Mouse (Mus musculus) olfactory bulb, adult 2 months (tissue): ENCODE measurements around the gene Cfdp1. TPM values are rescaled to one million over a fixed set of nuclear protein-coding genes. Genes with fewer than 3 reads are reported as not detected.

Source experiments
- H3K27ac ChIP-seq: fragments of 200-500 bp; 2 replicates; pipeline ENCODE4 v1.5.1; 2012; ENCODE audit warnings: low read depth, low read length; ENCODE audit not compliant: insufficient read depth
- H3K4me1 ChIP-seq: fragments of 200-500 bp; 2 replicates; pipeline ENCODE4 v1.6.1; 2012; ENCODE audit warnings: low read length; ENCODE audit not compliant: control insufficient read depth, insufficient read depth
- H3K4me3 ChIP-seq: fragments of 200-500 bp; 2 replicates; pipeline ENCODE4 v1.5.1; 2012; ENCODE audit warnings: mild to moderate bottlenecking, low read depth, low read length, moderate library complexity; ENCODE audit not compliant: insufficient read depth
- CTCF ChIP-seq: fragments of 200-500 bp; IDR thresholded peaks from 2 replicates; pipeline ENCODE4 v1.5.1; 2012; ENCODE audit warnings: low read depth, mild to moderate bottlenecking, low read length, moderate library complexity; ENCODE audit not compliant: insufficient read depth
- POLR2A ChIP-seq: fragments of 200-500 bp; IDR thresholded peaks from 2 replicates; pipeline ENCODE4 v1.6.1; 2012; ENCODE audit warnings: mild to moderate bottlenecking, low read depth, low read length, moderate library complexity; ENCODE audit not compliant: insufficient read depth
- WGBS: fragments of 180-500 bp; shearing (Covaris S2); methylation state at CpG from one replicate; pipeline ENCODE4 v1.1.7; 2018; 5-methylcytosine and 5-hydroxymethylcytosine counted together
- polyA plus RNA-seq: library from polyadenylated mRNA; stranded (reverse); fragments of >200 nt; gene quantifications from 2 replicates; pipeline ENCODE4 v1.2.4, GENCODE M21; 2012; ENCODE audit warnings: low replicate concordance; ENCODE audit not compliant: missing spikeins, insufficient read depth, insufficient read length

The Cfdp1 gene
- polyA plus RNA-seq = not detected in 2 replicates

DNA sequence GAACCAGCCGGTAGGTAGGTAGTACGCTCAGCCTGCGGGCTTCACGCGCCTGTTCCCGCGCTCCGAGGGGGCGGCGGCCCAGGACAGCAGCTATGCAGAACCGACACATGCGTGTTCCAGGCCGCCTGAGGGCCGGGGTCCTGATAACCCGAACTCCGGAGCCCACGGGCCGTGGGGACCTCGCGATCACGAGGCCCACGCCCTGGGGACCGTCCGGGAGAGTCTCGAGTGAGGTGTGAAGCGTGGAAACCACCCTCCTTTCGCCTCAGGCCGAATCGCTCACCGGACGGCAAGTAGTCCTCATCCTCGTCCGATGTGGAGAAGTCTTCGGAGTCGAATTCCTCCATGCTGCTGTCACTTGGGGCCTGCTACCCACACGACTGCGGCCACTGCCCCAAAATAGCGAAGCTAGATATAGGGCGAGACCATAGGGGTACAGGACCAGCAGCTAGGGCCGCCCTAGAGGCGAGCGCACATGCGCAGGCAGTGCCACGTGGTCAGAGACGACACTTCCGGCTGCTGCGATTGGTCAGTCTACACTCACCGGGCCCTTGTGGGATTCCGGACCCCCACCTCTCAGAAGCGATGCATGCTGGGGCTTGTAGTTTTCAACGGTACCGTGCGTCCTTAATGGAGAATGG, at the start of gene Cfdp1:
TSS of gene Cfdp1 (minus strand) at position 431 of the 641 bp plus-strand sequence.
- no peak within 1 kb of the TSS for H3K27ac ChIP-seq
- under 1% methylated on average over 53 of the region's 53 CpGs for WGBS
- peaks cover 8% of the 10 kb centered on the region for H3K4me1 ChIP-seq
- H3K4me3 ChIP-seq = peak within 1 kb of the TSS; percentile 60
- TF ChIP-seq CTCF = no peak
- TF ChIP-seq POLR2A = peak; percentile 97

DNA sequence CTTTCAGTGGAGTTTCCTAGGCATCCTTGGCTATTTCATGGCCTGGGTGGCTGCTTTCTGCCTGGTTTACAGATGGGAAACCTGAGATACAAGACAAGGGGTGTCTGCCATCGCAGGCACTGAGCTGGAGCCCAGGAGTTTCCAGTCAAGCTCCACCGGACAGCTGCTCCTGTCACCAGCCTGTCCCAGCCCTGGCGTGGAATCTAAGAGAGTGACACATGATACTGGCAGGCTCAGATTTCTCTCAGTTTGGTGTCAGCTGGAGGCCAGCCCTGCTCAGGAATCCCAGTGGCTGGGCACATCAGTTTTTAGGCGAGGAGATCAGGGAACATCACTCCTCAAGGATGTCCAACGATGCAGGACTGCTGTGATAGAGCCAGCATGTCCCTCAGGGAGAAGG, 48.0 kb upstream of the Cfdp1 start:
- Histone ChIP-seq H3K27ac (no peak overlapping the region), H3K4me3 (no peak overlapping the region), H3K4me1 (no peaks in the 10 kb centered on the region)
- 63% methylated on average over 5 of the region's 5 CpGs for WGBS
- TF ChIP-seq POLR2A = no peak
- TF ChIP-seq CTCF = no peak

DNA sequence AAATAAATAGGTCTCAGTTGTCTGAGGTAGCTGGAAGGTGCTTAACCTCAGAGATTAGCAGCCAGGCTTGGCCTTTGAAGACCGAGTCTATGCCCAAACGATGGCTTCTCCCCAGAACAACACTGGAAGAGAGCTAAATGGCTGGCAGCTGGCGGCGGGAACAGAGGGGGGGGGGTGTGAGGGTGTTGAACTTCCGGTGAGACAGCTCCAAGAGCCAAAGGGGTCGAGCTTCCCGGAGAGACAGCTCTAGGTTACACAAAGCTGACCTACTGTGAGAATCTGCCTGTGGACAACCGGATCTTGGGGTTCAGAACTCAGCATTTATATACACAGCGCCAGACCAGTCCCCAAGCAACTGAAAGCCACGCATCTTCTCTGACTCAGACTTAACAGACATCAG, 44.5 kb upstream of the Cfdp1 start:
- Histone ChIP-seq H3K4me1 (no peaks in the 10 kb centered on the region), H3K27ac (no peak overlapping the region), H3K4me3 (no peak overlapping the region)
- 45% methylated on average over 10 of the region's 10 CpGs for WGBS
- TF ChIP-seq CTCF = no peak

DNA sequence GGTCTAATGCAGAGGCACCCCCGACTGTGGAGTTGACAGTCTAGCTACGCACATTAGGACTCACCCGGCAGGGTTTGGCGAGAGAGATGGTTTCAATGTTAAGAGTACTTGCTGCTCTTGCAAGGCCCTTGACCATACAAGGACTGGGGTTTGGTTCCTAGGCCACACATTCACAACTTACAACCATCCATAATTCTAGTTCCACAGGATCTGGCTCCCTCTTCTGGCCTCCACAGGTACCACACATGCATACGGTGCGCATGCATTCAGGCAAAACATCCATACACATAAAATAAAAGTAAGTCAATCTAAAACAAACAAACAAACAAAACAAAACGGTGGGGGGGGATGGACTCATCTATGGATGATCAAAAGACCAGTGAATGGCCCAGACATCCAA, 40.9 kb upstream of the Cfdp1 start:
- H3K27ac ChIP-seq = no peak overlapping the region
- H3K4me3 ChIP-seq = no peak overlapping the region
- 91% methylated on average over 7 of the region's 7 CpGs for WGBS
- TF ChIP-seq POLR2A = no peak
- no peak for TF ChIP-seq CTCF
- peaks cover 8% of the 10 kb centered on the region for H3K4me1 ChIP-seq

GRCm38 (mm10) chr8:111892615-111893014, 38.5 kb upstream of the Cfdp1 start:
- Histone ChIP-seq H3K27ac (no peak overlapping the region), H3K4me3 (no peak overlapping the region), H3K4me1 (peaks cover 15% of the 10 kb centered on the region)
- WGBS = 76% methylated on average over 5 of the region's 5 CpGs
- TF ChIP-seq POLR2A (no peak), CTCF (no peak)

DNA sequence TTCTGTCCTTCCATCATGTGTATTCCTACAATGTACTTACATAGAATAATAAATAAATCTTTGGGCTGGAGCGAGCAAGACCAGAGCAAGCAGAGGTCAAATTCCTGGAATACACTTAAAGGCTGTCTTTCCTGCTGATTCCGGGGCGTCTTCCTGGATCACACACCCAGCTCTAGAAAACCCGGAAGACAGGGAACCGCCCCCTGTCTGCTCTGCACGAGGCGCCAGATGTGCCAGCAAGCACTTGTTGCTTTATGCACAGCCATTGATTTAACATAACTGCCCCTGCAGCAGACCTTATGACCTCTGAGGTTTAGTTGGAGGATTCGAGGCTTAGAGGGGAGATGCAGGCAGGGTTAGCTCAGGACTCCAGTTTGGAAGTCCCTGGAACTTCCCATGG, 37.9 kb upstream of the Cfdp1 start:
- no peak overlapping the region for H3K4me3 ChIP-seq
- peaks cover 15% of the 10 kb centered on the region for H3K4me1 ChIP-seq
- 48% methylated on average over 8 of the region's 8 CpGs for WGBS
- no peak for TF ChIP-seq CTCF
- TF ChIP-seq POLR2A = no peak
- no peak overlapping the region for H3K27ac ChIP-seq

DNA sequence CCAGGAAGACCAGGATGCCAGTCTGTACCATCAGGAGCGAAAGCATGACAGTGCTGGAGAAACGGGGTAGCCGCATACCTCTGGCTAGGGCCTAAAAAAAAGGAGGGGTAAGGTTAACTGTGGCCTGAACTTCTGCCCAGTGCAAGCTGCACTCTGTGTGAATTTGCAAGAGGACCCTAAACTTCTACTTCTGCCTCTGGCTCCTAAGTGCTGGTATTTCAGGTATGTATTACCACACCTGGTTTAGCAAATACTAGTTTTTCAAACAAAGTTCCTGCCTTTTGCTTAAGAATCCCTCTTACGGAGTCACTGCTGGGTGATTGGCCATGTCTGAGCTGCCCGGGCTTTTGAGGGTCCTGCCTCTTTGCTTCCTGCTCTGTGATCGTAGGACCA, 36.8 kb upstream of the Cfdp1 start:
- H3K4me1 ChIP-seq = peaks cover 15% of the 10 kb centered on the region
- WGBS = 68% methylated on average over 6 of the region's 6 CpGs

GRCm38 (mm10) chr8:111889931-111890910, 36.1 kb upstream of the Cfdp1 start:
- H3K27ac ChIP-seq = no peak overlapping the region
- peak overlapping the region; percentile 16 for H3K4me3 ChIP-seq
- H3K4me1 ChIP-seq = peaks cover 15% of the 10 kb centered on the region
- 13% methylated on average over 86 of the region's 86 CpGs for WGBS
- TF ChIP-seq POLR2A (no peak), CTCF (no peak)

More for the DNA sequence above, 36.8 kb upstream of the Cfdp1 start:
- TF ChIP-seq POLR2A = no peak
- TF ChIP-seq CTCF = no peak
- Histone ChIP-seq H3K27ac (no peak overlapping the region), H3K4me3 (no peak overlapping the region)

DNA sequence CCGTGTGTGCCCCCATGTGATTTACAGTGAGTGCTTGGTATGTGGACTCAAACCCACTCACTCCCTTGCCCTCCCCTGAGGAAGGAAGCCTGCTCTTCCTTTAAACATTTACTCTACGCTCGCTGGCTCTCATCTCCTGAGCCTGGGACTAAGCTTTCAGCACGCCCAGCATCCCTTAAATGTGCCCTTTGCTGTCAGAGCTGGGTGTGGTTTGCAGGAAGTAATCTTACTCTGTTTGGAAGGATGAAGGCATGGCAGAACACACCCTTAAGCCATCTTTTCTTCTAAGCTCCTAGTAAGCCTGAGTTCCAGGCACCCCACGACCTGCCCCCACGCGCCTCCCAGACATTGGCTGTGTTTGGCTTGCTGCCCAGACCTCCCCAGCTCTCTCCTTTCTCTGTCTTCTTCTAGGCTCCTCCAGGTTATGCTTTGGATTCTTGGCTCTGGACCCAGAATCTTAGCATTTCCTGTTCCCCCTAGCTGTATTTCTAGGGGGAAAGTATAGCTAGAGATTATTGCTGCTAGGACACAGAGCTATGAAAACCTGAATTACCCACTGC, 34.1 kb upstream of the Cfdp1 start:
- H3K27ac ChIP-seq = no peak overlapping the region
- peaks cover 15% of the 10 kb centered on the region for H3K4me1 ChIP-seq
- 37% methylated on average over 7 of the region's 7 CpGs for WGBS
- no peak overlapping the region for H3K4me3 ChIP-seq
- no peak for TF ChIP-seq POLR2A
